Mouse (Mus musculus): ENCODE results near the gene Srpx. TPM values are rescaled to one million over a fixed set of nuclear protein-coding genes. Genes with fewer than 3 reads are reported as not detected.

Srpx gene
- polyA plus RNA-seq, 1 experiment = 6.6 TPM

DNA sequence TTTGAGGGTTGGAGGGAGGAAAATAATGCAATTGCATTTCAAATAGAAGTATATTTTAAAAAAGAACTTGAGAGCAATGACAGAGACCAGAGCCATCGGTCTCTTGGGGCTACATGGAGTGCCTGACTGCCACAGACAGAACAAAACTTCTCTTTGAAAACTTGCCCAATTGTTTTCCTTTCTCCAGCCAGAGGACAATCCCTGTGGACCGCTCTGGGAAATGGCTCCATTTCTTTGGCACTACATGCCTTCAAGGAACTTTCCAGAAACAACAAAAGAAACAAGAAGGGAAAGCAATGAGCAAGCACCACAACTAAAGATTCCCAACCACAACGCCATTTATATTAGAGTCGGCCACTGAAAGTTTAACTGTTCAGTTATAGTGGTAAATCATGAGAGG lies 55.3 kb downstream of the Srpx start:
- H3K27ac ChIP-seq (replicated peaks; ENCODE audit: low read depth, low read length) = no peak overlapping the region
- H3K4me3 ChIP-seq (ENCODE audit: insufficient read depth, low read depth, low read length) = no peak overlapping the region
- no peaks in the 10 kb centered on the region for H3K4me1 ChIP-seq (ENCODE audit: control insufficient read depth, insufficient read depth, insufficient read length, low read length)

DNA sequence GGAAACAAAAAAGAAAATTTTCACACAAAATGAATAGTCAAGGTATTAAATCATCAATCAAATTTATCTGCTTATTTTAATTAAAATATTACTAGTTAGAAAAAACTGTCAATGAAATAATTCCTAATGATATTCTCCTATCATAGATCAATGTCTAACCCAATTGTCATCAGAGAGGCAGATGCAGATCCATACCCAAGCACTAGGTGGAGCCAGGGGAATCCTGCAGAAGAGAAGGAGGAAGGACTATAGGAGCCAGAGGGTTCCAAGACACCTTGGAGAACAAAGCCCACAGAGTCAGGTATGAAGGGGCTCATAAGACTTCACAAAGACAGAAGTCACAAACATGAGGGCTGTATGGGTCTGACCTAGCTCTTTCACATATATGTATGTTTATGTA lies 82.8 kb downstream of the Srpx start:
- no peak overlapping the region for H3K4me3 ChIP-seq (ENCODE audit: insufficient read depth, low read depth, low read length)
- H3K4me1 ChIP-seq (ENCODE audit: control insufficient read depth, insufficient read depth, insufficient read length, low read length) = no peaks in the 10 kb centered on the region
- no peak overlapping the region for H3K27ac ChIP-seq (replicated peaks; ENCODE audit: low read depth, low read length)

DNA sequence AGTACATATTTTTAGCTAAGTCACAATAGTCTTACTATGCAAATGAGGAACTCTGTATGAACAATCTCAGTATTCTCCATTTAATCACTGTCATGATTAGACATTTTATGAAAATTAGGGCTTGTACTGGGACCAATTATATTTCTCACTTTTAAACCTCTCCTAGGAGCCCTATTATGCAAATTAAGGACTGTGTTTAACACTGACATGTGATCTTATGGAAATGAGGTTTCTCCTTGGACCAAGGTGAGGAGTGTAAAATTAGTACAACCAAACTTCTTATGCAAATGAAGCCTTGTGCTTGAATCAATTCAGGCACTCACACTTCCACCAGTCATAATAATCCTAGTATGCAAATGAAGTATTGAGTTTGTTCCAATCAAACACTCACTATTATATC lies 107.3 kb downstream of the Srpx start:
- H3K4me1 ChIP-seq (ENCODE audit: control insufficient read depth, insufficient read depth, insufficient read length, low read length) = no peaks in the 10 kb centered on the region
- no peak overlapping the region for H3K27ac ChIP-seq (replicated peaks; ENCODE audit: low read depth, low read length)
- H3K4me3 ChIP-seq (ENCODE audit: insufficient read depth, low read depth, low read length) = no peak overlapping the region

DNA sequence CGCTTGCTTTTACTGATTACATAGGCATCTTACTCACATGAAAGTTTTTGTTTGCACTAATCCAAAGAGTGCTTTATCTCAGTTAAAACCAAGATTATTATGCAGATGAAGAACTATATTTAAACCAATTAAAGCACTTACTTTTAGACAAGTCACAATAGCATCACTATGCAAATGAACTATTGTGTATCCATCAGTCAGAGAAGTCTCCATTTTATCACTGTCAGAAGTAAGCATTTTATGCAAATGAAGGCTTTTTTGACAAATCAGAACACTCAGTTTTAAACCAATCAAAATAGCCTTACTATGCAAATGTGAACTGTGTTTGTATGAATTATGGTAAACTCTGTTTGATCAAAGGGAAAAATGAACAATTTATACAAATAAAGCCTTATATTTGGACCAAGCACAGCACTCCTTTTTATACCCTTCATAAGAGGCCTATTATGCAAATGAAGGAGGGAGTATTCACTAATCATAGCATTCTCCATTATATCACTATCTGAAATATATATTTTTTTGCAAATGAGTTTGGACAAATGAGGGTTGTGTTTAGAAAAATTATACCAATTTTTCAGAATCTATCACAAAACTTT lies 109.7 kb downstream of the Srpx start:
- Histone ChIP-seq H3K4me3 (ENCODE audit: insufficient read depth, low read depth, low read length) (no peak overlapping the region), H3K4me1 (ENCODE audit: control insufficient read depth, insufficient read depth, insufficient read length, low read length) (no peaks in the 10 kb centered on the region), H3K27ac (replicated peaks; ENCODE audit: low read depth, low read length) (no peak overlapping the region)

DNA sequence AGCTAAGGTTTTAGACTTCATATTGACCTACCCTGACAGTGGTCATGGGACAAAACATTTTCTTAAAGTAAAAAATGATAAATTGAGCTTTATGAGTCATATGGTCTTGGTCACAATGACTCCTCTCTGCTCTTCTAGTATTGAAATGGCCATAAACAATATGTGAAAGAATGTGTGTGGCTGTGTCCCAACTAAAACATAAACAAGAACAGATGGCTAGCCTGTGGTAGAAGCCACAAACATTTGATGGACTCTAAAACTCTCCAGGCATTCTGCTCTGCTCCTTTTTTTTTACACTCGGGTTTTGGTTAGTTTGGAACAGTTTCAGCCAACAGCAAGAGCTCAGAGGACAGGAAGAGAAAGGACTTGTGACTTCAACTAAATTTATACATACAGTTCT lies 111.6 kb downstream of the Srpx start:
- H3K27ac ChIP-seq (replicated peaks; ENCODE audit: low read depth, low read length) = no peak overlapping the region
- H3K4me3 ChIP-seq (ENCODE audit: insufficient read depth, low read depth, low read length) = no peak overlapping the region
- H3K4me1 ChIP-seq (ENCODE audit: control insufficient read depth, insufficient read depth, insufficient read length, low read length) = no peaks in the 10 kb centered on the region

DNA sequence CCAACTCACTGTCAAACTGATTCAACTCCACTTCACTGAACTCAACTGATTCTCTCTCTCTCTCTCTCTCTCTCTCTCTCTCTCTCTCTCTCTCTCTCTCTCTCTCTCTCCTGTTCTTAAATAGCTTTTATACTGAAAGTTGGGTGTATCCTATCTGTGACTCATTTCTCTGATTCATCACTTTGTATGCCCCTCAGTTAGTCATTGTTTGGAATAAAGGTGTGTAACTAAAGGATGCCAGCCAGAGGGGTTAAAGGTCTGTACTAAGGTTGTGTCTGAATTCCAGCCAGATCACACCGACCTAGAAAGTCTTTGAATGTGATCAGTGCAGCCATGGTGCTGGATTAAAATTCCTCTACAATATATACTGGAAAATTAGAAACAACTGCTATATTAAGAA lies 116.8 kb downstream of the Srpx start:
- H3K4me1 ChIP-seq (ENCODE audit: control insufficient read depth, insufficient read depth, insufficient read length, low read length) = no peaks in the 10 kb centered on the region
- no peak overlapping the region for H3K4me3 ChIP-seq (ENCODE audit: insufficient read depth, low read depth, low read length)
- H3K27ac ChIP-seq (replicated peaks; ENCODE audit: low read depth, low read length) = no peak overlapping the region

Other genes starting within 250 kb of the Srpx start
- not detected in 2 replicates for gene Sytl5, start 232.1 kb downstream of the Srpx start, polyA plus RNA-seq (2012; ENCODE audit: insufficient read depth, insufficient read length, missing spikeins)
- 5.0 and 5.2 TPM in 2 replicates for gene Rpgr, start 99.2 kb upstream of the Srpx start, polyA plus RNA-seq (2012; ENCODE audit: insufficient read depth, insufficient read length, missing spikeins)
- not detected in 2 replicates for gene Otc, start 134.6 kb upstream of the Srpx start, polyA plus RNA-seq (2012; ENCODE audit: insufficient read depth, insufficient read length, missing spikeins)